Mouse (Mus musculus) right cerebral cortex, adult 2 months (tissue): ENCODE data around the gene Tada1.
A peak's percentile ranks its signal among the peaks of the same experiment; 100 is the strongest.

Experiments used
- DNase-seq, 2 experiments: peaks; one replicate each; pipeline ENCODE4 v3.0.0; 2021 to 2022; ENCODE audit warnings: low spot score in 2 of 2

Gene Tada1

GRCm38 (mm10) chr1:166384614-166385013 is 5.7 kb downstream of the Tada1 start:
- no peak for DNase-seq

GRCm38 (mm10) chr1:166385431-166385830 is 6.5 kb downstream of the Tada1 start:
- peak; percentile 31 to 37 for DNase-seq

GRCm38 (mm10) chr1:166388511-166388910 is 9.6 kb downstream of the Tada1 start:
- DNase-seq: no peak

- DNase-seq: no peak
Measured at GRCm38 (mm10) chr1:166389406-166390125, 10.7 kb downstream of the Tada1 start.

- DNase-seq: no peak
Measured at GRCm38 (mm10) chr1:166391671-166392070, 12.8 kb downstream of the Tada1 start.

- no peak for DNase-seq
Measured at GRCm38 (mm10) chr1:166394770-166395169, 15.9 kb downstream of the Tada1 start.

- DNase-seq: no peak
Measured at GRCm38 (mm10) chr1:166395661-166396060, 16.8 kb downstream of the Tada1 start.

- DNase-seq: no peak
Measured at GRCm38 (mm10) chr1:166396381-166396780, 17.5 kb downstream of the Tada1 start.

- DNase-seq: no peak
Measured at GRCm38 (mm10) chr1:166401455-166401854, 22.6 kb downstream of the Tada1 start.

GRCm38 (mm10) chr1:166402003-166402402 is 23.1 kb downstream of the Tada1 start:
- no peak for DNase-seq

- DNase-seq: no peak
Measured at GRCm38 (mm10) chr1:166403846-166404245, 24.9 kb downstream of the Tada1 start.

- no peak for DNase-seq
Measured at GRCm38 (mm10) chr1:166409177-166409700, 30.3 kb downstream of the Tada1 start.

- DNase-seq: peak; percentile 71 to 72
Measured at GRCm38 (mm10) chr1:166409701-166410220, 30.9 kb downstream of the Tada1 start, which contains the start of gene Pogk. TSS of gene Pogk (minus strand) at chr1:166409863.

GRCm38 (mm10) chr1:166411541-166411940 is 32.6 kb downstream of the Tada1 start:
- no peak for DNase-seq

GRCm38 (mm10) chr1:166412266-166412665 is 33.4 kb downstream of the Tada1 start:
- DNase-seq: no peak

GRCm38 (mm10) chr1:166429053-166429452 is 50.2 kb downstream of the Tada1 start:
- peak; percentile 35 to 36 for DNase-seq

- peak; percentile 23 to 53 for DNase-seq
Measured at GRCm38 (mm10) chr1:166429809-166430431, 51.0 kb downstream of the Tada1 start.

GRCm38 (mm10) chr1:166439426-166439825 is 60.5 kb downstream of the Tada1 start:
- no peak for DNase-seq

- no peak for DNase-seq
Measured at GRCm38 (mm10) chr1:166441992-166442391, 63.1 kb downstream of the Tada1 start.
